Mouse (Mus musculus): ENCODE measurements around the gene Derl2.

GRCm38 (mm10) chr11:71007026-71007425, 12.6 kb downstream of the Derl2 start:
- TF ChIP-seq CTCF (IDR thresholded peaks at IDR 0.05; ENCODE audit: low read depth) (no peak), EP300 (IDR thresholded peaks at IDR 0.05; ENCODE audit: low read depth) (no peak)

Measured in heart, postnatal 0 days (tissue).